Mouse (Mus musculus) thymus, postnatal 4 days (tissue): ENCODE results near the gene BC030867.
A peak's percentile ranks its signal among the peaks of the same experiment; 100 is the strongest.

Experiments used
- DNase-seq: peaks from one replicate; pipeline ENCODE4 v3.0.0; 2021

Gene BC030867

GRCm38 (mm10) chr11:102248630-102249230 is at the start of gene BC030867:
Gene BC030867, plus strand, starts transcription at chr11:102248882.
- DNase-seq = peak; percentile 97

- DNase-seq = peak; percentile 3
Measured at GRCm38 (mm10) chr11:102199856-102200255, 48.8 kb upstream of the BC030867 start.

GRCm38 (mm10) chr11:102201408-102201821 is 47.3 kb upstream of the BC030867 start:
- no peak for DNase-seq

- DNase-seq = no peak
Measured at GRCm38 (mm10) chr11:102206481-102206880, 42.2 kb upstream of the BC030867 start.

- no peak for DNase-seq
Measured at GRCm38 (mm10) chr11:102207825-102208777, 40.6 kb upstream of the BC030867 start.

- no peak for DNase-seq
Measured at GRCm38 (mm10) chr11:102208846-102209245, 39.8 kb upstream of the BC030867 start.

- DNase-seq = peak; percentile 64
Measured at GRCm38 (mm10) chr11:102209742-102210141, 38.9 kb upstream of the BC030867 start.

GRCm38 (mm10) chr11:102210185-102210584 is 38.5 kb upstream of the BC030867 start:
- DNase-seq = no peak

GRCm38 (mm10) chr11:102211011-102211410 is 37.7 kb upstream of the BC030867 start:
- DNase-seq = no peak

GRCm38 (mm10) chr11:102211936-102212341 is 36.7 kb upstream of the BC030867 start:
- DNase-seq = no peak

GRCm38 (mm10) chr11:102214430-102215156 is 34.1 kb upstream of the BC030867 start:
- no peak for DNase-seq

GRCm38 (mm10) chr11:102215511-102215910 is 33.2 kb upstream of the BC030867 start:
- no peak for DNase-seq

- DNase-seq = no peak
Measured at GRCm38 (mm10) chr11:102216056-102216885, 32.4 kb upstream of the BC030867 start.

GRCm38 (mm10) chr11:102216886-102217240 is 31.8 kb upstream of the BC030867 start:
- DNase-seq = no peak

GRCm38 (mm10) chr11:102217396-102217795 is 31.3 kb upstream of the BC030867 start:
- DNase-seq = no peak

GRCm38 (mm10) chr11:102217876-102218430 is 30.7 kb upstream of the BC030867 start:
- DNase-seq = no peak

- DNase-seq = peak; percentile 89
Measured at GRCm38 (mm10) chr11:102218783-102219182, 29.9 kb upstream of the BC030867 start.

GRCm38 (mm10) chr11:102219247-102219993 is 29.3 kb upstream of the BC030867 start:
- no peak for DNase-seq

GRCm38 (mm10) chr11:102219994-102220346 is 28.7 kb upstream of the BC030867 start:
- DNase-seq = no peak

- no peak for DNase-seq
Measured at GRCm38 (mm10) chr11:102220451-102220850, 28.2 kb upstream of the BC030867 start.

- DNase-seq = no peak
Measured at GRCm38 (mm10) chr11:102221243-102221953, 27.3 kb upstream of the BC030867 start.
